Mouse (Mus musculus): ENCODE measurements at regions not wholly inside any gene's neighbourhood (a gene's known extent, or its start where the extent isn't known, plus 50 kb on each side); places are given as distances from the start of the nearest gene placed in this dataset.

DNA sequence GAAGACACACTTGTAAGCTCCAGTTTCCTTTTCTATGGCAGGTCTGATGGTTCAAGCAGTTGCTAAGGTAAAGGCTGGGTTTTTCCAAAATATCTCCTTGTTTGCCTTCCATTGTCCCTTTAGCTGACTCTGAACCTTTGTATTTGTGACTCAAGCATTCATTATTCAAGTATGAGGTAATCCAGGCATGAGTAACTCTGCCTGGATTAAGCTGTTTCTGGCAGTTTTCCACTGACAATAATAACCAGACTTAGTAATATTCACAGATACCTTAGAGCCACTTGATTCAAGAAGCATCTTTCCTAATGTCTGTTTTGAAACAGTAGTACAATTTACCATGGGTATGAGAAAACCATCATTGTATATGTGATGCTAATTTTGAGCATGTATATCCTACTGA lies 805.6 kb downstream of the Trib2 start:
- no peak for TF ChIP-seq E2F4 (IDR thresholded peaks at IDR 0.05; ENCODE audit: insufficient read depth)
- no peak for TF ChIP-seq POLR2A (IDR thresholded peaks at IDR 0.05; ENCODE audit: insufficient read length, low read depth)
- no peak for TF ChIP-seq MYOD1 (IDR thresholded peaks at IDR 0.05; ENCODE audit: control insufficient read depth in 1 of 3, insufficient read length in 2 of 3, low read depth in 2 of 3)
- TF ChIP-seq MAX (IDR thresholded peaks at IDR 0.05; ENCODE audit: low read depth), result no peak
- no peak for TF ChIP-seq CEBPB (IDR thresholded peaks at IDR 0.05; ENCODE audit: insufficient read depth, poor library complexity, severe bottlenecking)
- no peak for TF ChIP-seq MYOG (IDR thresholded peaks at IDR 0.05; ENCODE audit: control insufficient read depth in 1 of 3, insufficient read depth in 1 of 3, insufficient read length in 2 of 3, low read depth in 2 of 3)
- no peak for TF ChIP-seq TCF12 (IDR thresholded peaks at IDR 0.05; ENCODE audit: insufficient read depth, poor library complexity, severe bottlenecking)
